Mouse (Mus musculus) heart, postnatal 36 days (tissue): ENCODE measurements around the gene Rfx2. TPM values are rescaled to one million over a fixed set of nuclear protein-coding genes. Genes with fewer than 3 reads are reported as not detected.

Source experiments
- DNase-seq, 2 experiments: peaks; one replicate each; pipeline ENCODE4 v3.0.0; 2021 to 2022
- intact Hi-C: fragments of 180-260 bp; cut with DNase I; formaldehyde crosslinking; loops from one replicate; pipeline ENCODE4 v1.15.1; 2025
- total RNA-seq, 2 experiments: library from RNA; stranded (reverse); gene quantifications; 2 replicates each; pipeline ENCODE4 v1.2.3; 2021

Gene Rfx2
- total RNA-seq, 2 experiments from 2014 or later, result 2.9 to 5.5 TPM

- no peak for DNase-seq
- intact Hi-C loops, result no loop called here
These were observed 37.0 kb downstream of the Rfx2 start for GRCm38 (mm10) chr17:56793614-56794319.

DNA sequence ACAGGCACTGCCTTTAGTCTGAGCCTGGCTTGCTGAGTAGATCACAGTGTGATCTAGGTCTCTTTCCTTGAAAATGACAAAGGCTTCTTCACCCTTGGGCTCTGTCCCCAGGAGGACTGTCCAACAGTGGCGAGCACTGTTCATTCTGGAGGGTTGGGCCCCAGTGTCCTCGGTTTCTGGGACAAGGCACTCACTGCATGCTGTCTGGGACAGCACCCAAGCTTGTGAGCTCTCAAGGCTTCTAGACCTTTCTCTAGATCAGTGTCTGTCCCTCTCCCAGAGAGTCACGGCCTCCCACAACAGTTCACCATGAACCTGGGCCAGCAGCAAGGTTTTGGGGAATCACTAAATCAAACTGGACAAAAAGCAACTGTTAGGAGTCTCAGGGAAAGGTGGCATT, 38.2 kb downstream of the Rfx2 start:
- intact Hi-C loops, result no loop called here
- DNase-seq, result no peak

- DNase-seq, result no peak
- intact Hi-C loops, result no loop called here
These were observed 41.5 kb downstream of the Rfx2 start for GRCm38 (mm10) chr17:56789286-56789685.

GRCm38 (mm10) chr17:56788886-56789285, 41.9 kb downstream of the Rfx2 start:
- intact Hi-C loops, result no loop called here
- no peak for DNase-seq

DNA sequence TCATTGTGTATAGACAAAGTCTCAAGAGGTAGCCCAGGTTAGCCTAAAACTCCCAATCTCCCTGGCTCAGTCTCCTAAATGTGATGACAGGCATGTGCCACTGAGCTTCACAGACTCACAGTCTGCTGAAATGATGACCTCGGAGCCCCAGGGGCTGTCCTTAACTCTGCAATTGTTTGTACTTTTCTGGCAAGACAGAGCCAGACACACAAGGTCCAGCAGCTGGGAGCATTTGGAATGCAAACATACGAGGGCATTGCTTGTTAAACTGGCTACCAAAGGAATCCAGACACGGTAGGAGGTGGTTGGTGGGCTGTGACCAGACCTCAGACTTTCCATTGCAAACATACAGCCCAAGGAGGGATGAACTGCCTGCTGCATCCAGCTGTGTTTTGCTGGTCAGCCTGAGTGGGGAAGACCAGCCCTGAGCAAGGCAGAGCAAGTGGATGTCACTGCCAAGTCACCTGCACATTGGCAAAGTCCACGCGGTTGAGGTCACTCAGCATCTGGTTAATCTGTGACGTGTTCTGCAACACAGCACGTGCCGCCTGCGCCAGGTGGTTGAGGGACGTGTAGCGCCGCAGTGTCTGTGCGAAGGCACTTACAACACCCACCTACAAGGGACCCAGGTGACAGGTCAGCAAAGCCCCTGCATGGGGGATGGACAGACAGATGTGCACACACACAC, 50.4 kb downstream of the Rfx2 start:
- DNase-seq, result no peak
- intact Hi-C loops, result no loop called here

- DNase-seq, result peak in 1 of 2 experiments; percentile 28
- intact Hi-C loops, result no loop called here
These were observed 51.9 kb downstream of the Rfx2 start for GRCm38 (mm10) chr17:56778779-56779362.

GRCm38 (mm10) chr17:56777568-56777967, 53.2 kb downstream of the Rfx2 start:
- DNase-seq, result no peak
- intact Hi-C loops, result no loop called here

GRCm38 (mm10) chr17:56769950-56770349, 60.9 kb downstream of the Rfx2 start, which contains the start of gene Prr22:
Prr22 (plus strand) TSS chr17:56770250.
- DNase-seq, result no peak
- intact Hi-C loops, result no loop called here

DNA sequence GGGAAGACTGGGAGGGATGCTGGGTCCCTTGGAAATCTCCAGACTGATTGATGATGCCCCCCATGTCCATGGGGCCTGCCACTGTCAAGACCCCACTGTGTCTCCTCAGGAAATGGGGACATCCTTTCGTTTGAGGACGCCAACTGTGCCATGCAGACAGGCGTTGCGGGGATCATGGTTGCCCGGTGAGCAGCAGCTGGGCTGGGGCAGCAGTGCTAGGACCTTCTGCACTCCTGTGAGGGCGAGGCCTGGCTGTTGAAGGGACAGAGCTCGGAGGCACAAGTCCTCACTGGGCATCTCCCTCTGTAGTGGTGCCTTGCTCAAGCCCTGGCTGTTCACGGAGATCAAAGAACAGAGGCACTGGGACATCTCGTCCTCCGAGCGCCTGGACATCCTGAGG, 61.9 kb downstream of the Rfx2 start:
- no peak for DNase-seq
- intact Hi-C loops, result no loop called here

- DNase-seq, result no peak
- intact Hi-C loops, result no loop called here
These were observed 63.2 kb downstream of the Rfx2 start for GRCm38 (mm10) chr17:56767531-56768135.

- intact Hi-C loops, result no loop called here
- DNase-seq, result no peak
These were observed 64.0 kb downstream of the Rfx2 start for GRCm38 (mm10) chr17:56766631-56767405.

DNA sequence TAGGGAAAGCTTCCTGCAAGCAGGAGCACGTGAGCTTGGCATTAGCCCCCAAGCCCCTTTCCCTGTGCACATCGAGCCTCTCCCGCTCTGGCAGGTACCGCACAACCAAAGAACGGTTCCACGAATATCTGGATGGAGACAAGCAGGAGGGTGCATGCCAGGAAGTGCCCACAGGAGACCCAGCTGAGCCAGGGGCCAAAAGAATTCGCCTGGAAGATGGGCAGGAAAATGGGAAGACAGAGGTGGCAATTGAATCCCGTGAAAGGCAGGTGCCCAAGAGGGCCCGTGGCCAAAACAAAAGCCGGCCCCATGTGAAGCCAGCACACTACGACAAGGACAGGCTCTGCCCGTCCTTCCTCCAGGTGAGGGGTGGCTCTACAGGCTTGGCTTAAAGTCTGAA, 65.4 kb downstream of the Rfx2 start:
- intact Hi-C loops, result no loop called here
- DNase-seq, result no peak

GRCm38 (mm10) chr17:56764474-56765354, 66.1 kb downstream of the Rfx2 start, which contains the start of gene Dus3l:
Dus3l (plus strand) TSS chr17:56764757.
- intact Hi-C loops, result loop anchor here (5.0 kb wide), 1 partner anchor 152 kb away; the partner anchor contains the start of gene Rpl36
- peak; percentile 87 to 97 for DNase-seq

GRCm38 (mm10) chr17:56763741-56764250, 67.0 kb downstream of the Rfx2 start:
- intact Hi-C loops, result loop anchor here (5.0 kb wide), 1 partner anchor 151 kb away; the partner anchor contains the start of gene Rpl36

GRCm38 (mm10) chr17:56762769-56763731, 67.8 kb downstream of the Rfx2 start:
- peak; percentile 47 to 62 for DNase-seq

More at GRCm38 (mm10) chr17:56763741-56764250, 67.0 kb downstream of the Rfx2 start:
- DNase-seq, result no peak

DNA sequence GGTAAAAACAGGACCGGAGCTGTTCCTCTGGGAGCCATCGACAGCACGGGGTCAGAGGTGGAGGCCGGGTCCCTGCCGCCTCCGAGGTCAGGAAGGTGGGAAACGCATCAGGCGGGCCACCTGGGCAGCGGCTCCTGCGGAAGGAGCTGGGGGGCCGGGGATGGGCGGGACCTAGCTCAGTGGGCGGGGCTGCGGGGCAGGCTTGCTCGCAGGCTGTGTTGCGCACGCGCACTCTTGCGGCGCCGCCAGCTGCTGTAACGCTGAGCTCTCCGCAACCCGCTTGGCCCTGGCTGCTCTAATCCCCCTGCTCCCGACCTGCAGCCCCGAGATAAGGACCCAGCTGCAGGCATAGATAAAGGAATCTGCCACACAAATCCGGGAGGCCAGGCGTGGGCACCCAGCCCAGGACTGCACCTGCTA, 68.8 kb downstream of the Rfx2 start:
- intact Hi-C loops, result loop anchor here (5.0 kb wide), 1 partner anchor 150 kb away; the partner anchor contains the start of gene Rpl36
- peak; percentile 87 for DNase-seq

More at GRCm38 (mm10) chr17:56762769-56763731, 67.8 kb downstream of the Rfx2 start:
- intact Hi-C loops, result loop anchor here (5.0 kb wide), 1 partner anchor 151 kb away; the partner anchor contains the start of gene Rpl36

GRCm38 (mm10) chr17:56761077-56761476, 69.7 kb downstream of the Rfx2 start:
- intact Hi-C loops, result loop anchor here (5.0 kb wide), 1 partner anchor 149 kb away; the partner anchor contains the start of gene Rpl36
- DNase-seq, result no peak
